In the genomic region with DNA sequence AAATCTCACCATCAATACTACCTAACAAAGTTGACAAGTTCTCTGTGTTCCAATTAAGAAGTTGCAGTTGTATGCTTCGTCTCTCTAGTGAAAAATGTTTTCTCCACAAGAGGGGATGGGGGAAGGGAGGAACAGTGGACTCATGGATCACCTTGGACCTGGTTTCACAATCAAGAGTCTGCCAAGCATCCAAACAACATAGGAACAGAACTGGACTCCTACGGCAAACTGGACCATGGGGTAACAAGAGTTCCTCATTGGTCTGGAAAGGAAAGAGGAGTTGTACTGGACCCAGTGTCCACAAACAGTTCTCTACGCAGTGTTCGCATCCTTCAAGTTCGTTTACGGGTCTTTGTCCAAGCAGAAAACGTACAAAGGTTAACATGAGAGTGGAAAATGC, we compare ENCODE assay signal across 17 mouse cellular contexts. TPM values are rescaled to one million over a fixed set of nuclear protein-coding genes. Genes with fewer than 3 reads are reported as not detected.
DNase-seq lines count a peak whose midpoint lies in the region; ATAC-seq lines count a peak whose summit lies in the region.
"Had no signal": no experiment of that assay in that cellular context is flagged by ENCODE, and none has a peak within 500 bp of the region (broad histone marks: within the 10 kb centered on the region; RNA-seq: fewer than 3 reads in every experiment).

No protein-coding gene starts in this region.

- H3K4me1 ChIP-seq in kidney, embryonic 14.5 days (ENCODE audit: control insufficient read depth, insufficient read depth, low read length): peaks cover 17% of the 10 kb centered on the region; the same call in 1 of the 2 replicates
- H3K4me1 ChIP-seq in forebrain, embryonic 11.5 days (replicated peaks; ENCODE audit: control insufficient read depth, insufficient read depth, low read length): peaks cover 5% of the 10 kb centered on the region; the same call in 1 of the 2 replicates

- H3K4me3 ChIP-seq in kidney, embryonic 14.5 days (ENCODE audit: low read length): no peak overlapping the region
- H3K4me3 ChIP-seq in forebrain, embryonic 11.5 days (ENCODE audit: low read depth, low read length): no peak overlapping the region

- H3K27me3 ChIP-seq in kidney, embryonic 14.5 days (ENCODE audit: control insufficient read depth, insufficient read depth, low read length): 0 out of 2 replicates have a peak, but pooled peaks cover 3% of the 10 kb centered on the region
- H3K27me3 ChIP-seq in forebrain, embryonic 11.5 days (ENCODE audit: control insufficient read depth, insufficient read depth, low read length): no peaks in the 10 kb centered on the region
- H3K27me3 ChIP-seq: limb, embryonic 12.5 days had no signal

- H3K9ac ChIP-seq in kidney, embryonic 14.5 days (ENCODE audit: low read depth, low read length): no peak overlapping the region
- no peak overlapping the region for H3K9ac ChIP-seq in forebrain, embryonic 11.5 days (ENCODE audit: low read length)

- WGBS in kidney, embryonic 14.5 days: 66% methylated on average over 7 of the region's 7 CpGs
- WGBS in forebrain, embryonic 11.5 days: 92% methylated on average over 7 of the region's 7 CpGs

- H3K36me3 ChIP-seq in kidney, embryonic 14.5 days (ENCODE audit: control insufficient read depth, insufficient read depth, low read length): no peaks in the 10 kb centered on the region
- no peaks in the 10 kb centered on the region for H3K36me3 ChIP-seq in forebrain, embryonic 11.5 days (ENCODE audit: control insufficient read depth, insufficient read depth, low read length)

- H3K9me3 ChIP-seq in kidney, embryonic 14.5 days (ENCODE audit: control insufficient read depth, low read length): no peaks in the 10 kb centered on the region
- H3K9me3 ChIP-seq in forebrain, embryonic 11.5 days (ENCODE audit: control insufficient read depth, low read length): no peaks in the 10 kb centered on the region
- H3K9me3 ChIP-seq: limb, embryonic 12.5 days had no signal

- H3K4me2 ChIP-seq in kidney, embryonic 14.5 days (replicated peaks; ENCODE audit: low read depth, low read length): no peak overlapping the region
- H3K4me2 ChIP-seq in forebrain, embryonic 11.5 days (ENCODE audit: low read depth, low read length, severe bottlenecking): no peak overlapping the region

- peak; percentile 17 for DNase-seq in cerebellum, adult 11-12 months
- DNase-seq in cerebellum, postnatal 14 days: no peak
- peak; percentile 49 for DNase-seq in kidney, adult 9 months
- peak; percentile 10 for DNase-seq in c-Kit-positive CD71-positive TER-119-positive erythroid progenitor cells, embryonic 14.5 days (ENCODE audit: low spot score)
- peak; percentile 39 for DNase-seq in naive thymus-derived CD4-positive, alpha-beta T cell, adult 2 months (ENCODE audit: low read depth)
- no peak for DNase-seq in forebrain, embryonic 11.5 days (ENCODE audit: low spot score)
- no peak for DNase-seq in heart, postnatal 36 days
- DNase-seq: cerebellum, adult 11 months; right cerebral cortex, adult 18-20 months; thymus, adult 18-20 months had no signal

- intact Hi-C loops in heart, postnatal 36 days (cut with DNase I): loop anchor here (2.0 kb wide), 1 partner anchor 71 kb away; no protein-coding TSS in a partner anchor

- H3K27ac ChIP-seq in kidney, embryonic 14.5 days (ENCODE audit: low read depth, low read length): no peak overlapping the region
- H3K27ac ChIP-seq in forebrain, embryonic 11.5 days (ENCODE audit: low read depth, low read length): no peak overlapping the region

- ATAC-seq in kidney, embryonic 14.5 days (ENCODE audit: low FRiP score, low TSS enrichment): no peak
- ATAC-seq in forebrain, embryonic 11.5 days (replicated peaks; ENCODE audit: low FRiP score): no peak

RNA-seq across cellular contexts. Expression of a gene that starts 0.8 kb away (rescaled TPM):
- 40.4 and 51.8 TPM in 2 replicates for polyA plus RNA-seq in kidney, embryonic 14.5 days (2014; fragmentation: Nextera tagmentation; extraction: Ambion mirVana)
- polyA plus RNA-seq in forebrain, embryonic 11.5 days (2014; fragmentation: Nextera tagmentation; extraction: Ambion mirVana): 42.3 and 53.9 TPM in 2 replicates
- total RNA-seq in heart, postnatal 36 days (2021): 10 to 100 TPM; 23.8 to 26.4 TPM

RNA-seq across cellular contexts. Expression of a gene that starts 30.0 kb away (rescaled TPM):
- polyA plus RNA-seq in kidney, embryonic 14.5 days (2014; fragmentation: Nextera tagmentation; extraction: Ambion mirVana): not detected in 2 replicates
- 20.1 and 23.1 TPM in 2 replicates for polyA plus RNA-seq in forebrain, embryonic 11.5 days (2014; fragmentation: Nextera tagmentation; extraction: Ambion mirVana)
- not detected for total RNA-seq in heart, postnatal 36 days (2021)
- total RNA-seq: heart, adult 8-10 months; heart, postnatal 25 days had no signal
- polyA plus RNA-seq: C2C12; intestine, embryonic 14.5 days; limb, embryonic 12.5 days; lung, embryonic 16.5 days had no signal

Comparison
In these comparisons a context has a peak if more than half of its experiments do, and no peak if none do; other contexts are left out.
1. DNase-seq: peak in cerebellum, adult 11-12 months (single experiment), kidney, adult 9 months (single experiment), c-Kit-positive CD71-positive TER-119-positive erythroid progenitor cells, embryonic 14.5 days (single experiment) and naive thymus-derived CD4-positive, alpha-beta T cell, adult 2 months (single experiment); none in cerebellum, postnatal 14 days (0 of 2), forebrain, embryonic 11.5 days (single experiment) and heart, postnatal 36 days (0 of 2).
2. RNA of a gene that starts 30.0 kb away (polyA plus RNA-seq): 20.1 to 23.1 TPM in forebrain, embryonic 11.5 days; not detected in kidney, embryonic 14.5 days; every median in the first group is over 10 times any median in the second.